Mouse (Mus musculus) heart, embryonic 14.5 days (tissue): ENCODE data around the gene Tcerg1l. TPM values are rescaled to one million over a fixed set of nuclear protein-coding genes. Genes with fewer than 3 reads are reported as not detected.

ENCODE experiments used
- ATAC-seq: fragments of 200-750 bp; cut with Nextera tagmentation; 2 replicates; pipeline ENCODE4 v1.8.0; 2017; ENCODE audit warnings: low read depth, moderate TSS enrichment; ENCODE audit not compliant: insufficient number of reproducible peaks, insufficient read depth, low FRiP score
- H3K27ac ChIP-seq, 2 experiments: fragments of 200-500 bp in 1 of 2; fragments of 300-500 bp in 1 of 2; sonication (generic) in 1 of 2; replicated peaks in 1 of 2; 2 replicates each; pipeline ENCODE4 v1.5.1; 2012 to 2014; ENCODE audit warnings: low read depth in 2 of 2, low read length in 2 of 2, control low read depth in 1 of 2, mild to moderate bottlenecking in 1 of 2, mixed read lengths in 1 of 2; ENCODE audit not compliant: control insufficient read depth in 1 of 2, insufficient read depth in 1 of 2
- H3K27me3 ChIP-seq: fragments of 300-500 bp; sonication (generic); 2 replicates; pipeline ENCODE4 v1.6.1; 2014; ENCODE audit warnings: mild to moderate bottlenecking, low read length, control low read depth; ENCODE audit not compliant: control insufficient read depth, insufficient read depth
- H3K36me3 ChIP-seq: fragments of 300-500 bp; sonication (generic); 2 replicates; pipeline ENCODE4 v1.6.1; 2014; ENCODE audit warnings: mild to moderate bottlenecking, control low read depth, low read length, mixed read lengths; ENCODE audit not compliant: control insufficient read depth, insufficient read depth
- H3K4me1 ChIP-seq, 2 experiments: fragments of 200-500 bp in 1 of 2; fragments of 300-500 bp in 1 of 2; sonication (generic) in 1 of 2; 2 replicates each; pipeline ENCODE4 v1.6.1; 2012 to 2014; ENCODE audit warnings: low read length in 2 of 2, control low read depth in 1 of 2, mixed read lengths in 1 of 2; ENCODE audit not compliant: control insufficient read depth in 2 of 2, insufficient read depth in 2 of 2
- H3K4me2 ChIP-seq: fragments of 300-500 bp; sonication (generic); 2 replicates; pipeline ENCODE4 v1.6.1; 2014; ENCODE audit warnings: mild to moderate bottlenecking, low read length
- H3K4me3 ChIP-seq, 2 experiments: fragments of 200-500 bp in 1 of 2; fragments of 300-500 bp in 1 of 2; sonication (generic) in 1 of 2; 2 replicates each; pipeline ENCODE4 v1.5.1; 2012 to 2014; ENCODE audit warnings: low read length in 2 of 2, mild to moderate bottlenecking in 2 of 2, control low read depth in 1 of 2, low read depth in 1 of 2, moderate library complexity in 1 of 2; ENCODE audit not compliant: control insufficient read depth in 1 of 2, insufficient read depth in 1 of 2
- H3K9ac ChIP-seq: fragments of 300-500 bp; sonication (generic); 2 replicates; pipeline ENCODE4 v1.6.1; 2014; ENCODE audit warnings: mild to moderate bottlenecking, low read length
- H3K9me3 ChIP-seq: fragments of 300-500 bp; sonication (generic); 2 replicates; pipeline ENCODE4 v1.6.1; 2016; ENCODE audit warnings: low read length, control low read depth; ENCODE audit not compliant: control insufficient read depth
- WGBS: fragments of 180-500 bp; shearing (Covaris S2); extraction: QIAGEN DNeasy Blood & Tissue Kit; methylation state at CpG from one replicate; pipeline ENCODE4 v1.1.7; 2014; 5-methylcytosine and 5-hydroxymethylcytosine counted together
- polyA plus RNA-seq: library from polyadenylated mRNA; unstranded; fragments of >200 nt; fragmentation: Nextera tagmentation; extraction: Ambion mirVana; gene quantifications from 2 replicates; pipeline ENCODE4 v1.2.1, GENCODE M21; 2014

Gene Tcerg1l
- polyA plus RNA-seq, 1 experiment from 2014 or later: 0.32 TPM

GRCm38 (mm10) chr7:138184197-138184596 lies 213.3 kb downstream of the Tcerg1l start:
- Histone ChIP-seq H3K4me3 (no peak overlapping the region), H3K9me3 (no peaks in the 10 kb centered on the region), H3K27me3 (no peaks in the 10 kb centered on the region), H3K4me1 (no peaks in the 10 kb centered on the region), H3K36me3 (no peaks in the 10 kb centered on the region), H3K27ac (no peak overlapping the region), H3K9ac (no peak overlapping the region), H3K4me2 (no peak overlapping the region)
- no peak for ATAC-seq
- 86% methylated on average over 5 of the region's 5 CpGs for WGBS

- WGBS: 56% methylated on average over 3 of the region's 3 CpGs
- no peak overlapping the region for H3K27ac ChIP-seq
- H3K4me3 ChIP-seq: no peak overlapping the region
- H3K27me3 ChIP-seq: no peaks in the 10 kb centered on the region
- H3K9ac ChIP-seq: no peak overlapping the region
- no peak overlapping the region for H3K4me2 ChIP-seq
- no peaks in the 10 kb centered on the region for H3K4me1 ChIP-seq
- no peaks in the 10 kb centered on the region for H3K36me3 ChIP-seq
- ATAC-seq: no peak
- no peaks in the 10 kb centered on the region for H3K9me3 ChIP-seq
Measured at GRCm38 (mm10) chr7:138182216-138182615, 215.3 kb downstream of the Tcerg1l start.

- WGBS: 80% methylated on average over 2 of the region's 2 CpGs
- no peaks in the 10 kb centered on the region for H3K27me3 ChIP-seq
- ATAC-seq: no peak
- H3K4me3 ChIP-seq: no peak overlapping the region
- peaks cover 3% of the 10 kb centered on the region; the same call in 1 of the 2 replicates for H3K9me3 ChIP-seq
- H3K4me2 ChIP-seq: no peak overlapping the region
- H3K36me3 ChIP-seq: no peaks in the 10 kb centered on the region
- no peak overlapping the region for H3K9ac ChIP-seq
- H3K27ac ChIP-seq: no peak overlapping the region
- H3K4me1 ChIP-seq: peaks cover 2 to 10% of the 10 kb centered on the region in 2 experiments; a peak in 3 of 4 replicates
Measured at GRCm38 (mm10) chr7:138178617-138179016, 218.9 kb downstream of the Tcerg1l start.

- H3K4me1 ChIP-seq: peaks cover 2 to 10% of the 10 kb centered on the region in 2 experiments; a peak in 3 of 4 replicates
- peaks cover 3% of the 10 kb centered on the region; the same call in 1 of the 2 replicates for H3K9me3 ChIP-seq
- no peak overlapping the region for H3K4me2 ChIP-seq
- no peak overlapping the region for H3K9ac ChIP-seq
- WGBS: 48% methylated on average over 2 of the region's 2 CpGs
- no peak overlapping the region for H3K27ac ChIP-seq
- no peak overlapping the region for H3K4me3 ChIP-seq
- no peaks in the 10 kb centered on the region for H3K36me3 ChIP-seq
- no peaks in the 10 kb centered on the region for H3K27me3 ChIP-seq
- no peak for ATAC-seq
Measured at GRCm38 (mm10) chr7:138176026-138176425, 221.5 kb downstream of the Tcerg1l start.

GRCm38 (mm10) chr7:138170389-138170788 lies 227.1 kb downstream of the Tcerg1l start:
- 81% methylated on average over 4 of the region's 4 CpGs for WGBS
- H3K4me3 ChIP-seq: no peak overlapping the region
- peaks cover 3% of the 10 kb centered on the region; the same call in 1 of the 2 replicates for H3K9me3 ChIP-seq
- H3K36me3 ChIP-seq: no peaks in the 10 kb centered on the region
- H3K27ac ChIP-seq: no peak overlapping the region
- no peaks in the 10 kb centered on the region for H3K4me1 ChIP-seq
- H3K27me3 ChIP-seq: no peaks in the 10 kb centered on the region; the same call in 1 of the 2 replicates
- no peak for ATAC-seq
- no peak overlapping the region for H3K4me2 ChIP-seq
- no peak overlapping the region for H3K9ac ChIP-seq
